In the genomic region with DNA sequence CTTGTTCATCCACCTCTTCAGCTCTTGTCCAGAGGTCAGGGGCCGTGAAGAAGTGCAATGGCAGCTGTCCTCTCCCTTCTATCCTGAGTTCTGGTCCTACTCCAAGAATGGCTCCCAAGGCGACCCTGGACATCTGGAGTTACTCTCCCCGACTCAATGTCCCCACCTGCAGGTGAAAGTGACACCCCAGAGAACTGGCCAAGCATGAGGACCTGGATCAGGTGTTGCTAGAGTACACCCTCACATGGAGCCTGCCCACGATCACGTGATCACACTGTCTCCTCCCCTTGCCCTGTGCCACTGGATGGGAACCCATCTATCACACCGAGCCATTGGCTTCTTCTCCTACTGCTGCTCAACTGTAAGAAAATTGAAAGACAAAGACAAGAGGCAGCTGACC, we compare ENCODE assay signal across 13 mouse cellular contexts.
A peak's percentile ranks its signal among the peaks of the same experiment; 100 is the strongest.
DNase-seq lines count a peak whose midpoint lies in the region; ATAC-seq and TF ChIP-seq lines count a peak whose summit lies in the region.
"Had no signal": no experiment of that assay in that cellular context is flagged by ENCODE, and none has a peak within 500 bp of the region (broad histone marks: within the 10 kb centered on the region; RNA-seq: fewer than 3 reads in every experiment).

No protein-coding gene starts in this region.

- 51% methylated on average over 6 of the region's 6 CpGs for WGBS in liver, embryonic 14.5 days (ENCODE audit: insufficient replicate concordance)
- WGBS in liver, embryonic 11.5 days, result 63% methylated on average over 6 of the region's 6 CpGs
- 76% methylated on average over 6 of the region's 6 CpGs for WGBS in midbrain, embryonic 14.5 days
- 64% methylated on average over 6 of the region's 6 CpGs for WGBS in cerebellum, adult 2 months

- peak; percentile 38; the same call in 1 of the 2 replicates for TF ChIP-seq CTCF in liver, embryonic 14.5 days (IDR thresholded peaks at IDR 0.05; ENCODE audit: low read depth)
- TF ChIP-seq CTCF in cerebellum, adult 2 months (IDR thresholded peaks at IDR 0.05; ENCODE audit: borderline replicate concordance, insufficient read depth, low read depth, low read length), result no peak

- no peak for ATAC-seq in liver, embryonic 14.5 days (ENCODE audit: insufficient read depth)
- no peak for ATAC-seq in liver, embryonic 11.5 days (replicated peaks; ENCODE audit: low FRiP score)
- ATAC-seq in midbrain, embryonic 14.5 days (ENCODE audit: low FRiP score, low TSS enrichment), result no peak
- ATAC-seq: forebrain, postnatal 0 days had no signal

- no peaks in the 10 kb centered on the region for H3K4me1 ChIP-seq in liver, embryonic 14.5 days (replicated peaks; ENCODE audit: control insufficient read depth in 2 of 2, insufficient read depth in 2 of 2, low read length in 1 of 2)
- no peaks in the 10 kb centered on the region for H3K4me1 ChIP-seq in liver, embryonic 11.5 days (replicated peaks; ENCODE audit: control insufficient read depth, insufficient read depth, low read length)
- H3K4me1 ChIP-seq in midbrain, embryonic 14.5 days (ENCODE audit: control insufficient read depth, insufficient read depth, low read length), result peaks cover 22% of the 10 kb centered on the region
- no peaks in the 10 kb centered on the region; the same call in 1 of the 2 replicates for H3K4me1 ChIP-seq in cerebellum, adult 2 months (ENCODE audit: control insufficient read depth, insufficient read depth, low read length)

- TF ChIP-seq POLR2A in cerebellum, adult 2 months (IDR thresholded peaks at IDR 0.05; ENCODE audit: borderline replicate concordance, insufficient read depth, low read length), result no peak

- H3K27ac ChIP-seq in liver, embryonic 14.5 days, result no peak overlapping the region
- no peak overlapping the region for H3K27ac ChIP-seq in liver, embryonic 11.5 days (ENCODE audit: low read depth, low read length)
- H3K27ac ChIP-seq in midbrain, embryonic 14.5 days (replicated peaks; ENCODE audit: low read depth, low read length), result no peak overlapping the region
- no peak overlapping the region for H3K27ac ChIP-seq in cerebellum, adult 2 months (ENCODE audit: insufficient read depth, low read length)
- H3K27ac ChIP-seq: macrophage had no signal

- peak; percentile 17 for DNase-seq in adrenal gland, adult 2 months
- DNase-seq in adrenal gland, postnatal 4 days (ENCODE audit: low spot score in 2 of 2), result no peak
- no peak for DNase-seq in liver, embryonic 14.5 days (ENCODE audit: low read depth in 3 of 3, low spot score in 3 of 3)
- no peak for DNase-seq in liver, embryonic 11.5 days (ENCODE audit: low spot score)
- DNase-seq in kidney, postnatal 14 days, result peak; percentile 35
- peak; percentile 20 for DNase-seq in lung, postnatal 36 days
- no peak for DNase-seq in midbrain, embryonic 14.5 days
- no peak for DNase-seq in cerebellum, adult 2 months
- DNase-seq: forebrain, postnatal 0 days; heart, postnatal 4 days; left cerebral cortex, postnatal 4 days; spleen, adult 18-20 months had no signal

- no peaks in the 10 kb centered on the region; the same call in 1 of the 2 replicates for H3K27me3 ChIP-seq in liver, embryonic 14.5 days (ENCODE audit: control insufficient read depth, insufficient read depth, low read length)
- H3K27me3 ChIP-seq in liver, embryonic 11.5 days (replicated peaks; ENCODE audit: control insufficient read depth, insufficient read depth, low read length), result no peaks in the 10 kb centered on the region; the same call in 1 of the 2 replicates
- no peaks in the 10 kb centered on the region for H3K27me3 ChIP-seq in midbrain, embryonic 14.5 days (ENCODE audit: control insufficient read depth, insufficient read depth, low read length)
- H3K27me3 ChIP-seq in cerebellum, adult 2 months (ENCODE audit: control insufficient read depth, insufficient read depth, low read length), result no peaks in the 10 kb centered on the region; the same call in 1 of the 2 replicates

- H3K36me3 ChIP-seq in liver, embryonic 14.5 days (replicated peaks; ENCODE audit: control insufficient read depth, insufficient read depth, low read depth), result no peaks in the 10 kb centered on the region
- no peaks in the 10 kb centered on the region for H3K36me3 ChIP-seq in liver, embryonic 11.5 days (ENCODE audit: control insufficient read depth, insufficient read depth, low read length)
- no peaks in the 10 kb centered on the region for H3K36me3 ChIP-seq in midbrain, embryonic 14.5 days (ENCODE audit: control insufficient read depth, insufficient read depth, low read length)

- H3K9ac ChIP-seq in liver, embryonic 14.5 days (replicated peaks), result no peak overlapping the region
- no peak overlapping the region for H3K9ac ChIP-seq in liver, embryonic 11.5 days (ENCODE audit: low read depth, low read length)
- H3K9ac ChIP-seq in midbrain, embryonic 14.5 days (replicated peaks; ENCODE audit: low read length), result no peak overlapping the region
- H3K9ac ChIP-seq: forebrain, postnatal 0 days had no signal

- no peaks in the 10 kb centered on the region for H3K9me3 ChIP-seq in liver, embryonic 14.5 days (ENCODE audit: control insufficient read depth, low read length)
- H3K9me3 ChIP-seq in liver, embryonic 11.5 days (ENCODE audit: control insufficient read depth, low read length), result no peaks in the 10 kb centered on the region
- no peaks in the 10 kb centered on the region for H3K9me3 ChIP-seq in midbrain, embryonic 14.5 days (ENCODE audit: control insufficient read depth, low read length)

- H3K4me3 ChIP-seq in liver, embryonic 14.5 days (ENCODE audit: insufficient read depth in 1 of 2, low read depth in 2 of 2, low read length in 2 of 2), result no peak overlapping the region
- no peak overlapping the region for H3K4me3 ChIP-seq in liver, embryonic 11.5 days (ENCODE audit: low read depth, low read length)
- no peak overlapping the region for H3K4me3 ChIP-seq in midbrain, embryonic 14.5 days (replicated peaks; ENCODE audit: low read depth, low read length)
- H3K4me3 ChIP-seq in cerebellum, adult 2 months (replicated peaks; ENCODE audit: insufficient read depth, low read depth, low read length), result no peak overlapping the region

- H3K4me2 ChIP-seq in liver, embryonic 14.5 days (ENCODE audit: low read depth), result no peak overlapping the region
- no peak overlapping the region for H3K4me2 ChIP-seq in liver, embryonic 11.5 days
- H3K4me2 ChIP-seq in midbrain, embryonic 14.5 days (ENCODE audit: low read length), result no peak overlapping the region

- TF ChIP-seq EP300 in liver, embryonic 14.5 days (IDR thresholded peaks at IDR 0.05; ENCODE audit: low read depth), result no peak

Comparison
In these comparisons a context has a peak if more than half of its experiments do, and no peak if none do; other contexts are left out.
1. DNase-seq: peak in adrenal gland, adult 2 months (single experiment), kidney, postnatal 14 days (single experiment) and lung, postnatal 36 days (single experiment); none in adrenal gland, postnatal 4 days (0 of 2), liver, embryonic 14.5 days (0 of 3), liver, embryonic 11.5 days (single experiment), midbrain, embryonic 14.5 days (single experiment) and cerebellum, adult 2 months (0 of 2).